Mouse (Mus musculus): ENCODE results near the gene Pex14.

DNA sequence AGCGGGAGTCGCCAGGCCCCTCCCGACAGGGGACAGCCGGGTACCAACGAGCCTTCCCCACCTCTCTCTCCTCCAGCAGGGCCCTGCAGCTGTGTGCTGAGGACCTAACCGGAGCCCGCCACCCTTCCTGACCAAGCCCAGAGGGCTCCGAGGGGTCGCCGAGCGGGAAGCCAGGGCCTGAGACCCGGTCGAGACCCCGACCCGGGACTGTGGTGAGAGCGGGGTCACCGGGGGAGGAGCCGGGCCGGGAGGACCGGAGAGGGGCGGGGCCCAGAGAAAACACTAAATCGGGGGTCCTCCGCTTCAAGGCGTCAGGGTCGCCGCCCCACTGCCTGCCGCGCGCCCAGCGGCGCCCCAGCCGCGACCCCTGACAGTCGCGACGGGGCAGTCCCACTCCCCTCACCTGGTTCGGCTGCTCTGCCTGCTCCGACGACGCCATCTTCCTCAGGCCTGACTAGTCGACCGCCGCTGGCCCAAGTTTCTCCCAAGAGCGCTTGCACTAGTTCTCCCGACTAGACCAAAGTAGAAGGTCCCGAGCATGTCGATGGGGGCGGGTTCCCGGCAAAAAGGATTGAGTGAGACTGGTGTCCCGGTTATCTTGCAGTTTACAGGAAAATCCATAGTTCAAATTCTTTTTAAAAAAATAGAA lies at the start of gene Pex14:
- TF ChIP-seq EP300 (optimal IDR thresholded peaks at IDR 0.05) (no peak), CTCF (IDR thresholded peaks at IDR 0.05; ENCODE audit: low read depth) (no peak)

Measured in stomach, postnatal 0 days (tissue).